Mouse (Mus musculus): ENCODE measurements at regions not wholly inside any gene's neighbourhood (a gene's known extent, or its start where the extent isn't known, plus 50 kb on each side); places are given as distances from the start of the nearest gene placed in this dataset.

DNA sequence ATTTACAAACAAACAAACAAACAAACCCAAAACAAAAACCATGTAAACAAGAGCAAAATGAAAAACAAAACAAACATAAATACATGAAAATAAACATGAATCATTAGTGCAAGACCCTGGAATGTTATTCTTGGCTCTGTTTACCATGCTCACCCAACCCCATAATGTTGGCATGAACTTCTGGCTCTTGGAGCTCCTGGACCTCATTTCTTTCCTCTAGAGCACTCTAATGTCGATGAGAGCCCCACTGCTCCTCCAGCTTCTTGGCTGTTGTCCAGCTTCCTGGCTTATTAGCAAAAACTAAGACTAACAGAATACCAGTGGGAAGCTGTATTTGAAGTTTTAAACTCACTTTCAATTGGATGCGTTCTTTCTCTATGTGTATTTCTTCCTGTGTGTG lies 81.3 kb upstream of the Gm21830 start:
- no peaks in the 10 kb centered on the region for H3K9me3 ChIP-seq (ENCODE audit: control insufficient read depth, low read length)
- 45% methylated on average over 2 of the region's 2 CpGs for WGBS
- H3K4me2 ChIP-seq (replicated peaks; ENCODE audit: low read depth, low read length, severe bottlenecking), result no peak overlapping the region
- H3K27me3 ChIP-seq (ENCODE audit: control insufficient read depth, insufficient read depth, low read length), result no peaks in the 10 kb centered on the region
- no peak for TF ChIP-seq POLR2A (IDR thresholded peaks at IDR 0.05; ENCODE audit: borderline replicate concordance, extremely low read depth, insufficient read depth, insufficient read length)
- ATAC-seq (ENCODE audit: low FRiP score, low read depth) (no peak), DNase-seq (ENCODE audit: low spot score) (peak; percentile 54)
- H3K27ac ChIP-seq (replicated peaks; ENCODE audit: low read depth, low read length), result no peak overlapping the region
- no peaks in the 10 kb centered on the region for H3K36me3 ChIP-seq (ENCODE audit: control insufficient read depth, insufficient read depth, low read length)
- no peak overlapping the region for H3K9ac ChIP-seq (ENCODE audit: low read depth, low read length, severe bottlenecking)
- H3K4me1 ChIP-seq (ENCODE audit: control insufficient read depth, insufficient read depth, low read length), result no peaks in the 10 kb centered on the region
- H3K4me3 ChIP-seq (replicated peaks; ENCODE audit: low read length), result no peak overlapping the region

DNA sequence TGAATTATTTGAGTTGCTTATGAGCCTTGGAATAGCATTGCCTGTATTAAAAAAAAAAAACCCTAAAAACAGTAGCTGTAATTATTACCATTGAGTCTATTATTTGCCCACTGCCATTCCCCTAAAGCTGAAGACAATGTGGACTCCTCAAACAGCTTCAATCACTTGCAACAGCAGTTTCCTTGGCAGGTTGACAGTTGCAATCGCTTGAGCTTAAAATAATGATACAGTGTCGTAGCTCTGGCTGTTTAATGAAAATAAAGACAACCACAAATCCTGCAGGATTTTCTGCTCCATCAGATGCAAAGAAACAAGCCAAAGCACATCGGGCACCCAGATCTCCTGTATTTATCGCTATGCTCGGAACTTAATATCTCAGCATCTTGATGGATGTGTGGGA lies 68.8 kb upstream of the Gm21830 start:
- ATAC-seq (ENCODE audit: low FRiP score, low read depth) (no peak), DNase-seq (ENCODE audit: low spot score) (no peak)
- H3K27ac ChIP-seq (replicated peaks; ENCODE audit: low read depth, low read length), result no peak overlapping the region
- 75% methylated on average over 5 of the region's 5 CpGs for WGBS
- no peak overlapping the region for H3K9ac ChIP-seq (ENCODE audit: low read depth, low read length, severe bottlenecking)
- no peaks in the 10 kb centered on the region for H3K27me3 ChIP-seq (ENCODE audit: control insufficient read depth, insufficient read depth, low read length)
- no peak overlapping the region for H3K4me2 ChIP-seq (replicated peaks; ENCODE audit: low read depth, low read length, severe bottlenecking)
- no peak for TF ChIP-seq POLR2A (IDR thresholded peaks at IDR 0.05; ENCODE audit: borderline replicate concordance, extremely low read depth, insufficient read depth, insufficient read length)
- no peaks in the 10 kb centered on the region for H3K4me1 ChIP-seq (ENCODE audit: control insufficient read depth, insufficient read depth, low read length)
- H3K4me3 ChIP-seq (replicated peaks; ENCODE audit: low read length), result no peak overlapping the region
- no peaks in the 10 kb centered on the region for H3K9me3 ChIP-seq (ENCODE audit: control insufficient read depth, low read length)
- no peaks in the 10 kb centered on the region for H3K36me3 ChIP-seq (ENCODE audit: control insufficient read depth, insufficient read depth, low read length)
